Mouse (Mus musculus): ENCODE measurements around the gene Gspt2. TPM values are rescaled to one million over a fixed set of nuclear protein-coding genes. Genes with fewer than 3 reads are reported as not detected.

Gspt2 gene
- polyA plus RNA-seq, 1 experiment from 2014 or later, result 5.6 TPM

Other genes with a start within 250 kb of the Gspt2 start
- gene Maged1, start 93.9 kb upstream of the Gspt2 start, polyA plus RNA-seq (2015; fragmentation: Nextera tagmentation; extraction: Ambion mirVana), result 634 and 648 TPM in 2 replicates
- 1.3 and 1.5 TPM in 2 replicates for gene Zxdb, start 88.5 kb downstream of the Gspt2 start, polyA plus RNA-seq (2015; fragmentation: Nextera tagmentation; extraction: Ambion mirVana)

All from kidney, embryonic 16.5 days (tissue).